Mouse (Mus musculus) myocyte (in vitro differentiated cells): ENCODE measurements around the gene Bckdhb. TPM values are rescaled to one million over a fixed set of nuclear protein-coding genes. Genes with fewer than 3 reads are reported as not detected.

Experiments
- H3K27me3 ChIP-seq: one replicate; pipeline ENCODE4 v1.6.1; 2011; ENCODE audit not compliant: control insufficient read depth, insufficient read depth, insufficient read length
- H3K36me3 ChIP-seq: one replicate; pipeline ENCODE4 v1.6.1; 2011; ENCODE audit not compliant: control insufficient read depth, insufficient read depth
- H3K4me2 ChIP-seq: one replicate; pipeline ENCODE4 v1.6.1; 2011; ENCODE audit warnings: low read depth, control low read depth
- H3K4me3 ChIP-seq: one replicate; pipeline ENCODE4 v1.5.1; 2011; ENCODE audit warnings: mild to moderate bottlenecking, control low read depth, moderate library complexity
- H3K79me2 ChIP-seq: one replicate; pipeline ENCODE4 v1.6.1; 2011; ENCODE audit not compliant: control insufficient read depth, insufficient read depth
- H3ac ChIP-seq: one replicate; pipeline ENCODE4 v1.6.1; 2011; ENCODE audit not compliant: control insufficient read depth, insufficient read length
- CEBPB ChIP-seq: IDR thresholded peaks from 2 replicates; pipeline ENCODE4 v1.6.1; 2011; ENCODE audit warnings: mild to moderate bottlenecking, moderate library complexity; ENCODE audit not compliant: poor library complexity, insufficient read depth, severe bottlenecking
- E2F4 ChIP-seq: IDR thresholded peaks from one replicate; pipeline ENCODE4 v1.6.1; 2011; ENCODE audit warnings: mild to moderate bottlenecking, control low read depth, moderate library complexity; ENCODE audit not compliant: insufficient read depth
- MAX ChIP-seq: IDR thresholded peaks from one replicate; pipeline ENCODE4 v1.6.1; 2011; ENCODE audit warnings: low read depth, mild to moderate bottlenecking, control low read depth
- MYOD1 ChIP-seq, 3 experiments: IDR thresholded peaks; one replicate each; pipeline ENCODE4 v1.6.1; 2011; ENCODE audit warnings: control low read depth in 2 of 3, low read depth in 2 of 3, mild to moderate bottlenecking in 2 of 3, moderate library complexity in 1 of 3; ENCODE audit not compliant: insufficient read length in 2 of 3, control insufficient read depth in 1 of 3
- MYOG ChIP-seq, 3 experiments: IDR thresholded peaks; one replicate each; pipeline ENCODE4 v1.6.1; 2011; ENCODE audit warnings: control low read depth in 2 of 3, low read depth in 2 of 3, mild to moderate bottlenecking in 2 of 3; ENCODE audit not compliant: insufficient read length in 2 of 3, control insufficient read depth in 1 of 3, insufficient read depth in 1 of 3
- POLR2A ChIP-seq: IDR thresholded peaks from one replicate; pipeline ENCODE4 v1.6.1; 2011; ENCODE audit warnings: low read depth, mild to moderate bottlenecking, control low read depth, moderate library complexity; ENCODE audit not compliant: insufficient read length
- POLR2AphosphoS2 ChIP-seq: IDR thresholded peaks from one replicate; pipeline ENCODE4 v1.6.1; 2011; ENCODE audit warnings: low read depth, control low read depth; ENCODE audit not compliant: insufficient read length
- REST ChIP-seq: IDR thresholded peaks from one replicate; pipeline ENCODE4 v1.6.1; 2011; ENCODE audit warnings: mild to moderate bottlenecking, control low read depth, moderate library complexity; ENCODE audit not compliant: insufficient read depth, insufficient read length
- SRF ChIP-seq: IDR thresholded peaks from one replicate; pipeline ENCODE4 v1.6.1; 2011; ENCODE audit warnings: low read depth; ENCODE audit not compliant: control insufficient read depth, insufficient read length
- TCF12 ChIP-seq: IDR thresholded peaks from one replicate; pipeline ENCODE4 v1.6.1; 2011; ENCODE audit warnings: mild to moderate bottlenecking, control low read depth; ENCODE audit not compliant: poor library complexity, insufficient read depth, severe bottlenecking
- TCF3 ChIP-seq: IDR thresholded peaks from one replicate; pipeline ENCODE4 v1.6.1; 2011; ENCODE audit warnings: low read depth, control low read depth; ENCODE audit not compliant: insufficient read length
- USF1 ChIP-seq: IDR thresholded peaks from one replicate; pipeline ENCODE4 v1.6.1; 2011; ENCODE audit warnings: low read depth, mild to moderate bottlenecking, control low read depth, moderate library complexity
- polyA plus RNA-seq: library from polyadenylated mRNA; unstranded; fragments of >200 nt; fragmentation: generic; extraction: Trizol; gene quantifications from one replicate; pipeline ENCODE4 v1.2.1, GENCODE M21; 2012; ENCODE audit warnings: missing spikeins

Gene Bckdhb
- polyA plus RNA-seq, 1 experiment = 4.3 TPM

DNA sequence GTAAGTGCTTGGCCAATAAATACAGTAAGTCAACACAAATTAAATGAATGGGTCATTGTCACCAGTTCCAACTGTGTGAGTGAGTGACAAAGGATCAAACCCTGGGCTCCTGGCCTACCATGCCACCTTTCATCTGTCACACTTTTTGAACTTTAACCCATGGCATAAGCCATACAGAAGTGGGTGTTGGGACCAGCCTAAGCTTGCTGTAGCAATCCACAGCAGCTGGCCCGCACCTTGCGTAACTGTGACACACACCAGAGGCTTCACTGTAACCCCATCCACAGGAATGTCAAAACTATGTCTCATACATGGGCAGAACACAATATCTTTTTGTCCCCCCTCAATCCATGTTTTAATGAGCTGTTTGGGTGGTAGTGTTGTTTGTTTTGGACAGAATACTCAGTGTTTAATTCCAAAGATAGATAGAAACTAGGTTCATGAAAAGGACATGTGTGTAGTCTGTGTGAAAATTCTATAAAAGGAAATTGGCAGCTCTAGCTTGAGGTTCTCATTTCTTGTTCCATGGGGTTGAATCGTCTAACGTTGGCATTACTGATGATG lies 31.1 kb upstream of the Bckdhb start:
- H3K4me3 ChIP-seq = no peak overlapping the region
- TF ChIP-seq POLR2A (no peak), MYOD1 (IDR thresholded peaks at IDR 0.05; ENCODE audit: control insufficient read depth in 1 of 3, insufficient read length in 2 of 3, low read depth in 2 of 3) (peak in 2 of 3 experiments; percentile 50 to 69), MYOG (IDR thresholded peaks at IDR 0.05; ENCODE audit: control insufficient read depth in 1 of 3, insufficient read depth in 1 of 3, insufficient read length in 2 of 3, low read depth in 2 of 3) (peak in 2 of 3 experiments; percentile 6 to 62), TCF12 (no peak)
- no peaks in the 10 kb centered on the region for H3K36me3 ChIP-seq
- no peaks in the 10 kb centered on the region for H3K79me2 ChIP-seq
- no peak overlapping the region for H3ac ChIP-seq
- H3K27me3 ChIP-seq = no peaks in the 10 kb centered on the region
- no peak overlapping the region for H3K4me2 ChIP-seq

GRCm38 (mm10) chr9:83902086-83902485 lies 22.9 kb upstream of the Bckdhb start:
- TF ChIP-seq MYOG (IDR thresholded peaks at IDR 0.05; ENCODE audit: control insufficient read depth in 1 of 3, insufficient read depth in 1 of 3, insufficient read length in 2 of 3, low read depth in 2 of 3) (no peak), MYOD1 (IDR thresholded peaks at IDR 0.05; ENCODE audit: control insufficient read depth in 1 of 3, insufficient read length in 2 of 3, low read depth in 2 of 3) (no peak), POLR2AphosphoS2 (no peak), USF1 (no peak), SRF (no peak), TCF12 (no peak), TCF3 (no peak), REST (no peak), CEBPB (no peak), E2F4 (no peak), POLR2A (no peak), MAX (no peak)
- Histone ChIP-seq H3K4me3 (no peak overlapping the region), H3K4me2 (no peak overlapping the region), H3K79me2 (no peaks in the 10 kb centered on the region), H3ac (no peak overlapping the region), H3K36me3 (no peaks in the 10 kb centered on the region), H3K27me3 (no peaks in the 10 kb centered on the region)

DNA sequence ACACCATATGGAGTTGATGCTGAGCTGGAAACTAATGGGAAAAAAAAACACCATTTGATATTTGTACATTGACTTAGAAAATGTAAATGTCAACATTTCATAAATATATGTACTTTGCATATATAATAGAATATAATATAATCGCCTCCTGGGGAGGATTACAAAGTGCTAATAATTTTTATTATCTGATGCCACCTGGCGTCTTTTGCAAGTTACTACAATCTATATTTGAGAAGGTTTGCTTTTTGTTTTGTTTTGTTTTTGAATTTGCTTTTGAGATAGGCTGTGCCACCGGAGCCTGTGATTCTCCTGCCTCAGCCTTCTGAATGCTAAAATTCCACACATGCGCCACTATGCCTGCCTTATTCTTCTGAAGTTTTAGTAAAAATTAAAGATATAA lies 19.1 kb upstream of the Bckdhb start:
- Histone ChIP-seq H3K79me2 (no peaks in the 10 kb centered on the region), H3ac (no peak overlapping the region), H3K4me3 (no peak overlapping the region), H3K36me3 (no peaks in the 10 kb centered on the region), H3K4me2 (peak overlapping the region; percentile 60), H3K27me3 (no peaks in the 10 kb centered on the region)
- no peak for TF ChIP-seq USF1
- no peak for TF ChIP-seq TCF12
- TF ChIP-seq MYOG (IDR thresholded peaks at IDR 0.05; ENCODE audit: control insufficient read depth in 1 of 3, insufficient read depth in 1 of 3, insufficient read length in 2 of 3, low read depth in 2 of 3) = no peak
- no peak for TF ChIP-seq POLR2AphosphoS2
- no peak for TF ChIP-seq REST
- no peak for TF ChIP-seq MAX
- no peak for TF ChIP-seq POLR2A
- TF ChIP-seq MYOD1 (IDR thresholded peaks at IDR 0.05; ENCODE audit: control insufficient read depth in 1 of 3, insufficient read length in 2 of 3, low read depth in 2 of 3) = no peak
- TF ChIP-seq CEBPB = no peak
- no peak for TF ChIP-seq TCF3
- TF ChIP-seq SRF = no peak
- no peak for TF ChIP-seq E2F4

DNA sequence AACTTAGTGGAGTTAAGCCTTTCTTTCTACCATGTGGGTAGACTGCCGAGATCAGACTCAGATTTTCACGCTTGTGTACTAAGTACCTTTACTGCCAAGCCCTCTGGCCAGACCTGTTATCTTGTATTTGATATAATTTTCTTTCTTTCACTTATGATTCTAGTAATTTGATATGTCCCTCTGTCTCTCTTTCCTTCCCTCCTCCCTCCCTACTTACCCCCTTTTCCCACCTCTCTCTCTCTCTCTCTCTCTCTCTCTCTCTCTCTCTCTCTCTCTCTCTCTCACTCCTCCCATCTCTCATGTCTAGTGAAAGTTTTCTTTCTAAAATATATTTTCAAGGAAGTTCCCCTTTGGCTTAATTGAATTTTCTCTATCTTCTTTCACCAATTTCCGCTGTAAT lies 17.9 kb upstream of the Bckdhb start:
- no peak for TF ChIP-seq SRF
- TF ChIP-seq POLR2AphosphoS2 = no peak
- no peak for TF ChIP-seq MYOG (IDR thresholded peaks at IDR 0.05; ENCODE audit: control insufficient read depth in 1 of 3, insufficient read depth in 1 of 3, insufficient read length in 2 of 3, low read depth in 2 of 3)
- TF ChIP-seq USF1 = no peak
- Histone ChIP-seq H3K27me3 (no peaks in the 10 kb centered on the region), H3K36me3 (no peaks in the 10 kb centered on the region), H3ac (no peak overlapping the region), H3K4me3 (no peak overlapping the region), H3K79me2 (no peaks in the 10 kb centered on the region), H3K4me2 (peak overlapping the region; percentile 36)

DNA sequence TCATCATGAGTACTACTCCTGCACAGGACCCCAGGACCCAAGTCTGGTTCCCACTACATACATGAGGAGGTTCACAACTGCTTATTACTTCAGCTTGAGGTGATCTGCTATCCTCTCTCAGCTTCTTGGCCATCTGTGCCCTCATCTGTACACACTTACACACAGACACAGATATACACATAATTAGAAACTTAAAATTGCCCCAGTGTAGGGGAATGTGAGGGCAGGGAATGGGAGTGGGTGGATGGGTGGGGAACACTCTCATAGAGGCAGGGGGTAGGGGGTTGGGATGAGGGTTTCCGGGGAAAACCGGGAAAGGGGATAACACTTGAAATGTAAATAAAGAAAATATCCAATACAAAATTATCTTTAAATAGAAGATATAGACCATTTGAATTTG lies 15.1 kb upstream of the Bckdhb start:
- Histone ChIP-seq H3K4me2 (no peak overlapping the region), H3K79me2 (no peaks in the 10 kb centered on the region), H3K36me3 (no peaks in the 10 kb centered on the region), H3K4me3 (no peak overlapping the region), H3ac (no peak overlapping the region), H3K27me3 (no peaks in the 10 kb centered on the region)
- TF ChIP-seq SRF (no peak), MAX (no peak), E2F4 (no peak), POLR2A (no peak), MYOG (IDR thresholded peaks at IDR 0.05; ENCODE audit: control insufficient read depth in 1 of 3, insufficient read depth in 1 of 3, insufficient read length in 2 of 3, low read depth in 2 of 3) (no peak), REST (no peak), TCF3 (no peak), CEBPB (no peak), POLR2AphosphoS2 (no peak), MYOD1 (IDR thresholded peaks at IDR 0.05; ENCODE audit: control insufficient read depth in 1 of 3, insufficient read length in 2 of 3, low read depth in 2 of 3) (no peak), USF1 (no peak), TCF12 (no peak)
